Mouse (Mus musculus) ES-CJ7 (cell line): ENCODE results near the gene Trmt10b.

Experiments
- DNase-seq: peaks from one replicate; pipeline ENCODE4 v3.0.0; 2011; ENCODE audit warnings: low read depth, low spot score

Gene Trmt10b

GRCm38 (mm10) chr4:45296662-45297564 is at the start of gene Trmt10b:
Gene Trmt10b, plus strand, starts transcription at chr4:45297127.
- DNase-seq, result peak; percentile 83

DNA sequence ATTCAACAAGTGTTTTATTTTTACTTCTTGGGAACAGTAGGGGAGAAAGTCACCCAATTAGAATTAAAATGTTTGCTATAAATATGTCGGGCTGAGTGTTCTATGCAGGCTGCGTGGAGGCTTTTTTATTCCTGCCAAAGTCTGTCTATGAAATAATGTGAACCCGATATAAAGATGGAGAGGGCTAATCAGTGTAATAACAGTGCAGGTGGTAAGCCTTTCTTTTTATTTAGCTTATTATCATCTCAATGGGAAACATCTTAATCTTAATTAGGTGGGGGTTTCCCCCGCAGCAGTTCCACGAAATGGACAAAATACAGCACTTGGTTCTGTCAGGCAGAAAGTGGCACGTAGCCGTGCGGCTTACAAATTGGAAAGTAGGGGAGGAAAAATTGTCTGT is 45.7 kb upstream of the Trmt10b start:
- no peak for DNase-seq

- DNase-seq, result no peak
Observed at GRCm38 (mm10) chr4:45252861-45253262, 44.1 kb upstream of the Trmt10b start.

- no peak for DNase-seq
Observed at GRCm38 (mm10) chr4:45253839-45254601, 42.9 kb upstream of the Trmt10b start.

GRCm38 (mm10) chr4:45259232-45259832 is 37.6 kb upstream of the Trmt10b start:
- no peak for DNase-seq

- DNase-seq, result no peak
Observed at GRCm38 (mm10) chr4:45261551-45261950, 35.4 kb upstream of the Trmt10b start.

DNA sequence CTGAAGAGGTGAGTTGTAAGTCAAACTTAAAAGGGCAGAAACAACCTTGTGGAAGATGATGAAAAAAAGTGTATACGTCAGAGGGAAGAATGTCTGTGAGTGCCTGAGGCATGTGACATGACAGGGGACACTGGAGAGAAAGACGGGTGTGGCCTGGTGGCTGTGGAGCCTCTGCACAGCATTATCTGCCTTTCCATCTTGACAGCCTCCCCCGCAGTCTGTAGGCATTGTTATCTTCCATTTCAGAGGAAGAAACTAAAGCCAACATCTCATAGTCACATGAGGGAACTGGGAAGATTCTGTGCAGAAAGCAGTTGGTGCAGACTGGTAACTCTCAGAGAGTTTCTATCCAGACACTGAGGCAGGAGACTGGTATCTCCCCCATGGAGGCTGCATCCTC is 29.0 kb upstream of the Trmt10b start:
- DNase-seq, result no peak

DNA sequence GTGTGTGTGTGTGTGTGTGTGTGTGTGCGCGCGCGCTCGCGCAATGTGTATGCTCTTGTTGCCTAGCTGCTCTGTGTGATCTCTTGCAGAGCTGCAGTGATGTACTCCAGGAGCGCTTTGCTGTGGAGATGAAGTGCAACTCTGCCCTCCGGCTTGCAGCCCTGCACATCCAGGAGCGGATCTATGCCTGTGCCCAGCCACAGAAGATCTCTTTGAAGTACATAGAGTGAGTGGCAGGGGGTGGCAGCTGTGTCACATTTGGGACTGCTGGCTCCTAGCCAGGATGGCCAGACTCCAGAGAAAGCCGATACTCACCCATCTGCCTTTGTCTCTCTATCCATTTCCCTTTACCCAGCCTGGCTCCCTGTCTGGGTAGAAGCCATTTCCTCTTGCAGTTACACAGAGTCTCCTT is 25.9 kb upstream of the Trmt10b start:
- no peak for DNase-seq

- no peak for DNase-seq
Observed at GRCm38 (mm10) chr4:45275770-45276169, 21.2 kb upstream of the Trmt10b start.

DNA sequence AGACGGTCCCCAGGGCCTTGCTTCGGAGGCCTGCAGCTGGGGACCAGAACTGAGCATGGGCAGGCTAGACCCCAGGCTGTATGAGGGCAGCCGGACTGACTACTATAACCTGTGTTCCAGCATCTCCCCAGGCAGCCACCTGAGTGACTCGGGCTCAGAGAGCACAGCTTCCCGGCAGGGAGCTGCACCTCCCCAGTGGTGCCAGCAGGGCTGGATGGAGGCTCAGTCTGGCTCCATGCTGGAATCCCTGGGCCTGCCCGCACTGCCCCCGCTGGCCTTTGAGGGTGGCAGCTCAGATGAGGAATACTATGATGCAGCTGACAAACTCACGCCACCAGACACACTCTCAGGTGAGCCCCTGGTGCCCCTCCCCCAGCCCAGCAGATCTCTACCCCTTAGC is 17.6 kb upstream of the Trmt10b start:
- peak; percentile 39 for DNase-seq

DNA sequence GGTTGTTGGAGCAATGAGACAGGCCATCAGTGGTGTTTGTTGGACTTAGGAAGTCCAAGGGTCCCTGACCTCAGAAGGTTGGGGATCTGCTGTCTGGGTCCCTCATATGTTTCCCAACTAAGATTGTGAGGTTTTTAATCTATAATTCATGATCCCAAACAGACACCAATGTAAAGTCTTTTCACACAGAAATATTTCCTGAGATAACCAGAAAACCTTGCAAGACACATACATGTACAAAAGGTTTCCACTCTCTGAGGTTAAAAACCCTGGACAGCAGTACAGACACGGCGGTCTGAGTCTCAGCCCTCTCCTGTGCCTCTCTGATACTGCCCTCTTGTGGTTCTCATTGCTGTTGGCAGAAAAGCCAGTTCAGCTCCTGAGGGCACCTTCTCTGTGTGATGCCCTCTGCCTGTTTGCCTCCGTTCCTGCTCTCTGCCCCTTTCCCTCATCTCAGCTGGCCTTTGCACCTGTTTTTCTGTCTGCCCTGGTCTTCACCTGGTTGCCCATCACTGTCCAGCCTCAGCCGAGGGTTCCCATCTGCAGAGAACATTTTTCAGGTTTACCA is 16.9 kb upstream of the Trmt10b start:
- peak; percentile 68 for DNase-seq

- DNase-seq, result peak; percentile 36
Observed at GRCm38 (mm10) chr4:45286318-45286717, 10.6 kb upstream of the Trmt10b start.

DNA sequence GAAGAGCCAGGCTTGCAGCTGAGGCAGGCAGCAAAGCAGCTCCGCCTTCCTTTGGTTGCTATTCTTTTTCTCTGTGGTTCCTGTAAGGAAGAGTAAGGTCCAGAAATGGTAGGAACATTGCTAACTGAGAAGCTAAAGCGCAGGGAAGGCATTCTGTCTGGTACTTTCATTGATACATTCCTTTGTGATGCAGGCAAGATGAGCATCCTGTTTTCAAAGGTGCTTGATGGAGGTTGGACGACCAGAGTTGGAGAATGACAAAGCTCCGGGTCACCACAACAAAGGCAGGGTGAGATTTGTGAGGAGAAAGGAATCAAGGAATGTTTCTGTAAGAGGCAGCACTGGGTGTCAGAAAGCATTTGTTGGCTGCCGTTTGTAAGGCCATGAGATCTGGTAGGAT is 9.0 kb upstream of the Trmt10b start:
- DNase-seq, result peak; percentile 78

GRCm38 (mm10) chr4:45305536-45305935 is 8.6 kb downstream of the Trmt10b start:
- no peak for DNase-seq

DNA sequence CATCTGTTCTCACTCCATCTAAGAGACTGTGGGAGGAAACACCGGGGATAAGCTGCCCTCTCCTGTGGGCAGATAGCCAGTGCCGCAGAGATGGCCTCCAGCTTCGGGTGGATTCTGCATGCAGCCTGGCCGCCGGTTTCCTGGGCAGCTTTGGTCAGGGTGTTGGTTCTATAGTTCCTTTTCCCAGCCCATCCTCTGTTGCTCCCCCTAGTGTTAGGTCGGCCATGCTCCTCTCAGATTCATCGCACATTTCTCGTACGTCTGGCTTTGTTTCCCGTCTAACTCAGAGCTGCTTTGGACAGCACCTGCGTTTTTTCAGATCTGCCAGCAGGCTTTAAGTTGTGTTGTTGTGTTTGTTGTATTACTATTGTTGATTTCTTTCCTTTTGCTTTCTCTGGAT is 11.1 kb downstream of the Trmt10b start:
- DNase-seq, result peak; percentile 68

DNA sequence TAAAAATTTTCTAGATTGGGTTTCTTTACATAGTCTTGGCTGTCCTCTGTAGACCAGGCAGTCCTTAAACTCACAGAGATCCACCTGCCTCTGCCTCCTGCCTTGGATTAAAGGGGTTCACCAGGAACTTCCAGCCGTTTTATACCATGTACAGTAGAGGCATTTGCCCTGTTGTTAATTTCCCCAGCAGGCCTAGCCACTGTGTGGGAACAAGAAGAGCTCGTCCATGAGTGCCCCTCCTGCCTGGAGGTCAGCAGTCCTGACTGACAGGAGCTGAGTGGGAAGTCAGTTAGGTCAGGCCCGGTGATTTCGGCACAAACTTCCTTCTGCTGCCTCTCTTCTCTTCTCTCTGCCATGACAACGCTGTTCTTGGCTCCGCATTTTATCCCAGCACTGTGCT is 11.7 kb downstream of the Trmt10b start:
- no peak for DNase-seq

DNA sequence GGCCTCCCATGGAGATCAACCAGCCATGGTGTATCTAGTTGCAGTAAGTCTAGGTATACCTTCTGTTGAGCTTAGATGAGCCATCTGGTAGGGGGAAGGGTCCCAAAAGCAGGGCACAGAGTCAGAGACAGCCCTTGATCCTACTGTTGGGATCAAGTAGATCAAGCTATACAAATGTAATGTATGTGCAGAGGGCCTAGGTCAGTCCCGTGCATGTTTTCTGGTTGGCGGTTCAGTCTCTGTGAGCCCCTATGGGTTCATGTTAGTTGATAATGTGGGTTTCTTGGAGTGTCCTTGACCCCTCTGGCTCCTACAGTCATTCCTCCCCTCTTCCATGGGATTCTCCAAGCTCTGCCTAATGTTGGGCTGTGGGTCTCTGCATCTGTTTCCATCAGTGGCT is 14.1 kb downstream of the Trmt10b start:
- DNase-seq, result no peak

DNA sequence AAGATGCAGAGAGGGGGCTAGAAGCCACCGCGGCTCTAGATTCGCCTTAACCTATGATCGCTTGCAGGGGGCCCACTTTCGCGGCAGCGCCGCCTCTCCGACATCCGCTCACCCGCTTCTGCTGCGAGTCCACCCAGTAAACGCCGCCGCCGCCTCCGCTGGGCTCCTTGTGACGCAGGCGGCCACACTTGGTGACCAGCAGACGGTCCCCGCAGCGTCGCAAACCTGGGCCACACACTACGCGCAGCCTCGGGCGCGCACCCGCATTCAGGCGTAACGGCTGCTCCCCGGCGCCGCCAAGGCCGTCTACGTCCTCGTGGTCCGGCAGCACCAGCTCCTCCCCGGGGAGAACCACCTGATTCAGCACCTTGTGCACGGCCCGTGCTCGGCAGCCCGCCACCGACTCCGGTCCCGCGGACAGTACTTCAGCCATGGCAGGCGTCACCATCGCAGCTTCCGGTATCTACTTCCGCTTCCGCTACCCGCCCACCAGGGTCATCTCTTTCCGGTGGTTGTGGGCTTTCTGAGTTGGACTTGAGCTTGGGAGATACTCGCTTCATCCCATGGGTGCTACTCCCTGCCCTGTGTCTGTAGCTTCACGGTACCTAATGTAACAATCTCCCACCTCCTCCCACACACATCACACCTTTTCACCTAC is 23.4 kb downstream of the Trmt10b start:
- DNase-seq, result peak; percentile 69

DNA sequence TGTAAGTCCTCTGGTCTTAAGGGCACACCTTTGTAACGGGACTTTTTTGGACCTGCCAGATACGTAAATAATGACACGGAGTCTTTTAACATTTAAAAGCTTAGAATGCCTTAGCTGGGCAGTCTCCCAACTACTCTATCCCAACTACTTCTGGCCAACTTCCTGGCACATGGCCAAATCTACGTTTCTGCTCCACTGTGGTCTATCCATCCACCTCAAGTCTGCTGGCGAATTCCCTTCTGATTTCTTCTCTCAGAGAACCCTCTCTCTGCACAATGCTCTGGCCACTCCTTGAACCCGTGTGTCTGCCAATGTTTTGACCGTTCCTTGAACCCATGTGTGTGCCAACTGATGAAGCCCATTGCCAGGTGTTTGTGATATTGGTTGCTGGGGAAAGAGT is 34.2 kb downstream of the Trmt10b start:
- DNase-seq, result no peak

DNA sequence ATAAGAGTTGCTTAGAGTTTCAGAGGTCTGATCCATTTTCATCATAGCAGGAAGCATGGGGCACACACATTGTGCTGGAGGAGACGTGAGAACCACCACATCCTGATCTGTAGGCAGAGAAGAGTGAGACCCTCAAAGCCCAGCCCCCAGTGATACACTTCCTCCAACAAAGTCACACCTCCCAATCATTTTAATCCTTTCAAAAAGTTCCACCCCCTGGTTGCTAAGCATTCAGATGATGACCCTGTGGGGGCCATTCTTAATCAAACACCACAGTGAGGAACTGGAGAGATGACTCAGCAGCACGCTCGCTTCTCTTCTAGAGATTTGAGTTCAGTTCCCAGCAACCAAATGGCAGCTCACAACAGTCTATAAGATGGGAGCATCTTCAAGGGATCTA is 35.5 kb downstream of the Trmt10b start:
- no peak for DNase-seq

DNA sequence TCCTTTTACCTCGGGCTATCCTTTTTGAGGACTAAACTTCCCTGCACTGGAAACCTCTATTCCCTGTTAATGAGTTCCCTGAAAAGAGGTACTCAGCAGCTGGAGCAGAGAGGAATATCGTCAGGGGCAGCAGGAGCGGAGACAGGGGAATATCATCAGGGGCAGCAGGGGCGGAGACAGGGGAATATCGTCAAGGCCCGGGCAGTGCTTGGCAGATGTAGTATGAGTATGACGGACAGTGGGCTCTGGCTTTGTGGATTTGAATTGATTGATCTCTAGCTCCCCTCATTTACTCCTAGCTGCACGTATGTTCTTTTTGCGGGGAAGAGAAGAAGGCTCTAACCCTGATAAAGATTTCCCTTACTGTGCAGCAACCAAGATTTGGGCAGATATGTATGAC is 44.3 kb downstream of the Trmt10b start:
- no peak for DNase-seq
